Mouse (Mus musculus): Measurements from ENCODE around the gene Prph2.

DNA sequence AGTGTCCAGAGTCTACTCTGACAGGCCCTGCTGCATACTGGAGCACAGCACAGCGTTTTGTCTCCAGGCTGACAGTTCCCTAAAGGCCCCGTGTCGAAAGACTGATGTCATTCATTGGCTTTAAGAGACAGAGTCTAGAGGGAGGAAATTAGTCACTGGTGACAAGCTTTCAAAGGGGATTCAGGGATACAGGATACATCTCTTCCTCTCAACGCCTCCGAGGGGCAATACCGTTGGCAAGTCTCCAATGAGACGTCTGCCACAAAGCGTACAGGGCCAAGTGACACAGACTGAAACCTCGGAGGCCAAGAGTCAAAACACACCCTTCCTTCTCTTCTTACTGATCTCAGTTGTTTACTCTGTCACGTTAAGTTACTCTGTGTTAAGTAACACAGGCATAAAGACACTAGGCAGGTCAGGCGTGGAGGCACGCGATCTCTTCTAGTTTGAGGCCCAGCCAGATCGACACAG is 30.4 kb upstream of the Prph2 start:
- TF ChIP-seq CTCF (IDR thresholded peaks at IDR 0.05; ENCODE audit: low read depth, low read length) (no peak), POLR2AphosphoS5 (IDR thresholded peaks at IDR 0.05; ENCODE audit: insufficient replicate concordance, low read depth, low read length) (no peak), GATA1 (IDR thresholded peaks at IDR 0.05; ENCODE audit: borderline replicate concordance, low read length) (no peak)
